Mouse (Mus musculus): ENCODE data around the gene Ophn1. TPM values are rescaled to one million over a fixed set of nuclear protein-coding genes. Genes with fewer than 3 reads are reported as not detected.

The Ophn1 gene
- polyA plus RNA-seq, 1 experiment from 2014 or later = 16.8 TPM

- Histone ChIP-seq H3K27ac (ENCODE audit: low read length) (no peak overlapping the region), H3K9me3 (ENCODE audit: control insufficient read depth, low read depth, low read length) (no peaks in the 10 kb centered on the region), H3K4me1 (ENCODE audit: control insufficient read depth, insufficient read depth, low read length) (no peaks in the 10 kb centered on the region), H3K4me2 (replicated peaks; ENCODE audit: low read depth, low read length) (no peak overlapping the region), H3K9ac (replicated peaks; ENCODE audit: low read depth, low read length) (no peak overlapping the region), H3K36me3 (ENCODE audit: control insufficient read depth, insufficient read depth, low read length) (no peaks in the 10 kb centered on the region), H3K4me3 (ENCODE audit: low read depth, low read length) (no peak overlapping the region), H3K27me3 (ENCODE audit: control insufficient read depth, insufficient read depth, low read length) (no peaks in the 10 kb centered on the region)
- ATAC-seq (ENCODE audit: insufficient number of reproducible peaks, insufficient read depth, low FRiP score, low read depth) = no peak
- 66% methylated on average over 1 of the region's 1 CpGs for WGBS
These were observed 139.5 kb downstream of the Ophn1 start for GRCm38 (mm10) chrX:98751279-98751817.

- Histone ChIP-seq H3K9me3 (ENCODE audit: control insufficient read depth, low read depth, low read length) (no peaks in the 10 kb centered on the region), H3K36me3 (ENCODE audit: control insufficient read depth, insufficient read depth, low read length) (no peaks in the 10 kb centered on the region), H3K4me3 (ENCODE audit: low read depth, low read length) (no peak overlapping the region), H3K27me3 (ENCODE audit: control insufficient read depth, insufficient read depth, low read length) (no peaks in the 10 kb centered on the region), H3K9ac (replicated peaks; ENCODE audit: low read depth, low read length) (no peak overlapping the region), H3K4me1 (ENCODE audit: control insufficient read depth, insufficient read depth, low read length) (no peaks in the 10 kb centered on the region), H3K4me2 (replicated peaks; ENCODE audit: low read depth, low read length) (no peak overlapping the region), H3K27ac (ENCODE audit: low read length) (no peak overlapping the region)
- ATAC-seq (ENCODE audit: insufficient number of reproducible peaks, insufficient read depth, low FRiP score, low read depth) = no peak
- WGBS = 85% methylated on average over 5 of the region's 5 CpGs
These were observed 154.1 kb downstream of the Ophn1 start for GRCm38 (mm10) chrX:98736758-98737157.

- 64% methylated on average over 10 of the region's 10 CpGs for WGBS
- no peaks in the 10 kb centered on the region for H3K4me1 ChIP-seq (ENCODE audit: control insufficient read depth, insufficient read depth, low read length)
- no peak for ATAC-seq (ENCODE audit: insufficient number of reproducible peaks, insufficient read depth, low FRiP score, low read depth)
- H3K9ac ChIP-seq (replicated peaks; ENCODE audit: low read depth, low read length) = no peak overlapping the region
- H3K4me2 ChIP-seq (replicated peaks; ENCODE audit: low read depth, low read length) = no peak overlapping the region
- H3K27me3 ChIP-seq (ENCODE audit: control insufficient read depth, insufficient read depth, low read length) = no peaks in the 10 kb centered on the region
- no peaks in the 10 kb centered on the region for H3K36me3 ChIP-seq (ENCODE audit: control insufficient read depth, insufficient read depth, low read length)
- no peaks in the 10 kb centered on the region for H3K9me3 ChIP-seq (ENCODE audit: control insufficient read depth, low read depth, low read length)
- no peak overlapping the region for H3K4me3 ChIP-seq (ENCODE audit: low read depth, low read length)
- no peak overlapping the region for H3K27ac ChIP-seq (ENCODE audit: low read length)
These were observed 167.8 kb downstream of the Ophn1 start for GRCm38 (mm10) chrX:98722991-98723390.

GRCm38 (mm10) chrX:98707766-98708165, 183.1 kb downstream of the Ophn1 start:
- H3K4me3 ChIP-seq (ENCODE audit: low read depth, low read length) = no peak overlapping the region
- H3K9me3 ChIP-seq (ENCODE audit: control insufficient read depth, low read depth, low read length) = no peaks in the 10 kb centered on the region
- H3K36me3 ChIP-seq (ENCODE audit: control insufficient read depth, insufficient read depth, low read length) = no peaks in the 10 kb centered on the region
- H3K4me1 ChIP-seq (ENCODE audit: control insufficient read depth, insufficient read depth, low read length) = no peaks in the 10 kb centered on the region
- no peaks in the 10 kb centered on the region for H3K27me3 ChIP-seq (ENCODE audit: control insufficient read depth, insufficient read depth, low read length)
- no peak for ATAC-seq (ENCODE audit: insufficient number of reproducible peaks, insufficient read depth, low FRiP score, low read depth)
- no peak overlapping the region for H3K9ac ChIP-seq (replicated peaks; ENCODE audit: low read depth, low read length)
- no peak overlapping the region for H3K27ac ChIP-seq (ENCODE audit: low read length)
- H3K4me2 ChIP-seq (replicated peaks; ENCODE audit: low read depth, low read length) = no peak overlapping the region

GRCm38 (mm10) chrX:98701635-98702034, 189.2 kb downstream of the Ophn1 start:
- ATAC-seq (ENCODE audit: insufficient number of reproducible peaks, insufficient read depth, low FRiP score, low read depth) = no peak
- WGBS = 17% methylated on average over 4 of the region's 4 CpGs
- Histone ChIP-seq H3K27ac (ENCODE audit: low read length) (no peak overlapping the region), H3K4me1 (ENCODE audit: control insufficient read depth, insufficient read depth, low read length) (no peaks in the 10 kb centered on the region), H3K4me3 (ENCODE audit: low read depth, low read length) (no peak overlapping the region), H3K9ac (replicated peaks; ENCODE audit: low read depth, low read length) (no peak overlapping the region), H3K27me3 (ENCODE audit: control insufficient read depth, insufficient read depth, low read length) (no peaks in the 10 kb centered on the region), H3K9me3 (ENCODE audit: control insufficient read depth, low read depth, low read length) (no peaks in the 10 kb centered on the region), H3K36me3 (ENCODE audit: control insufficient read depth, insufficient read depth, low read length) (no peaks in the 10 kb centered on the region), H3K4me2 (replicated peaks; ENCODE audit: low read depth, low read length) (no peak overlapping the region)

- Histone ChIP-seq H3K4me3 (ENCODE audit: low read depth, low read length) (no peak overlapping the region), H3K27ac (ENCODE audit: low read length) (no peak overlapping the region), H3K4me1 (ENCODE audit: control insufficient read depth, insufficient read depth, low read length) (no peaks in the 10 kb centered on the region), H3K27me3 (ENCODE audit: control insufficient read depth, insufficient read depth, low read length) (no peaks in the 10 kb centered on the region), H3K36me3 (ENCODE audit: control insufficient read depth, insufficient read depth, low read length) (no peaks in the 10 kb centered on the region), H3K4me2 (replicated peaks; ENCODE audit: low read depth, low read length) (no peak overlapping the region), H3K9me3 (ENCODE audit: control insufficient read depth, low read depth, low read length) (no peaks in the 10 kb centered on the region), H3K9ac (replicated peaks; ENCODE audit: low read depth, low read length) (no peak overlapping the region)
- no peak for ATAC-seq (ENCODE audit: insufficient number of reproducible peaks, insufficient read depth, low FRiP score, low read depth)
These were observed 208.2 kb downstream of the Ophn1 start for GRCm38 (mm10) chrX:98682603-98683002.

- Histone ChIP-seq H3K9me3 (ENCODE audit: control insufficient read depth, low read depth, low read length) (no peaks in the 10 kb centered on the region), H3K4me1 (ENCODE audit: control insufficient read depth, insufficient read depth, low read length) (no peaks in the 10 kb centered on the region), H3K4me3 (ENCODE audit: low read depth, low read length) (no peak overlapping the region), H3K27me3 (ENCODE audit: control insufficient read depth, insufficient read depth, low read length) (no peaks in the 10 kb centered on the region), H3K27ac (ENCODE audit: low read length) (no peak overlapping the region), H3K36me3 (ENCODE audit: control insufficient read depth, insufficient read depth, low read length) (no peaks in the 10 kb centered on the region), H3K9ac (replicated peaks; ENCODE audit: low read depth, low read length) (no peak overlapping the region), H3K4me2 (replicated peaks; ENCODE audit: low read depth, low read length) (no peak overlapping the region)
- no peak for ATAC-seq (ENCODE audit: insufficient number of reproducible peaks, insufficient read depth, low FRiP score, low read depth)
- 80% methylated on average over 2 of the region's 2 CpGs for WGBS
These were observed 209.5 kb downstream of the Ophn1 start for GRCm38 (mm10) chrX:98681281-98681680.

GRCm38 (mm10) chrX:98670988-98671387, 219.8 kb downstream of the Ophn1 start:
- Histone ChIP-seq H3K27ac (ENCODE audit: low read length) (no peak overlapping the region), H3K9me3 (ENCODE audit: control insufficient read depth, low read depth, low read length) (no peaks in the 10 kb centered on the region), H3K36me3 (ENCODE audit: control insufficient read depth, insufficient read depth, low read length) (no peaks in the 10 kb centered on the region), H3K9ac (replicated peaks; ENCODE audit: low read depth, low read length) (no peak overlapping the region), H3K27me3 (ENCODE audit: control insufficient read depth, insufficient read depth, low read length) (no peaks in the 10 kb centered on the region), H3K4me2 (replicated peaks; ENCODE audit: low read depth, low read length) (no peak overlapping the region), H3K4me3 (ENCODE audit: low read depth, low read length) (no peak overlapping the region), H3K4me1 (ENCODE audit: control insufficient read depth, insufficient read depth, low read length) (no peaks in the 10 kb centered on the region)
- ATAC-seq (ENCODE audit: insufficient number of reproducible peaks, insufficient read depth, low FRiP score, low read depth) = no peak

- no peak for ATAC-seq (ENCODE audit: insufficient number of reproducible peaks, insufficient read depth, low FRiP score, low read depth)
- H3K4me1 ChIP-seq (ENCODE audit: control insufficient read depth, insufficient read depth, low read length) = no peaks in the 10 kb centered on the region
- no peak overlapping the region for H3K27ac ChIP-seq (ENCODE audit: low read length)
- H3K36me3 ChIP-seq (ENCODE audit: control insufficient read depth, insufficient read depth, low read length) = no peaks in the 10 kb centered on the region
- no peaks in the 10 kb centered on the region for H3K9me3 ChIP-seq (ENCODE audit: control insufficient read depth, low read depth, low read length)
- no peak overlapping the region for H3K9ac ChIP-seq (replicated peaks; ENCODE audit: low read depth, low read length)
- no peaks in the 10 kb centered on the region for H3K27me3 ChIP-seq (ENCODE audit: control insufficient read depth, insufficient read depth, low read length)
- H3K4me2 ChIP-seq (replicated peaks; ENCODE audit: low read depth, low read length) = no peak overlapping the region
- H3K4me3 ChIP-seq (ENCODE audit: low read depth, low read length) = no peak overlapping the region
These were observed 239.4 kb downstream of the Ophn1 start for GRCm38 (mm10) chrX:98651431-98651830.
